Mouse (Mus musculus) CH12.LX (cell line): ENCODE measurements at regions not wholly inside any gene's neighbourhood (a gene's known extent, or its start where the extent isn't known, plus 50 kb on each side); places are given as distances from the start of the nearest gene placed in this dataset.

Source experiments
- DNase-seq: peaks from one replicate; pipeline ENCODE4 v3.0.0-alpha.2; 2013; ENCODE audit errors: extremely low read depth
- H3K27ac ChIP-seq: 2 replicates; pipeline ENCODE4 v1.5.1; 2012; ENCODE audit warnings: low read depth, mild to moderate bottlenecking, control low read depth, moderate library complexity; ENCODE audit not compliant: insufficient read depth
- H3K27me3 ChIP-seq: replicated peaks from 2 replicates; pipeline ENCODE3; 2012; ENCODE audit warnings: inconsistent platforms
- H3K36me3 ChIP-seq, 2 experiments: replicated peaks in 1 of 2; 2 replicates each; pipeline versions ENCODE3 to v1.6.1; 2012; ENCODE audit warnings: inconsistent platforms in 1 of 2, low read length in 1 of 2, mild to moderate bottlenecking in 1 of 2, mixed read lengths in 1 of 2, moderate library complexity in 1 of 2; ENCODE audit not compliant: control insufficient read depth in 1 of 2, insufficient read depth in 1 of 2
- H3K4me1 ChIP-seq, 2 experiments: 2 replicates each; pipeline ENCODE4 v1.6.1; 2012; ENCODE audit warnings: inconsistent platforms in 1 of 2, moderate library complexity in 1 of 2; ENCODE audit not compliant: insufficient read depth in 2 of 2, control insufficient read depth in 1 of 2
- H3K4me2 ChIP-seq: 2 replicates; pipeline ENCODE4 v1.6.1; 2012; ENCODE audit warnings: low read depth, mild to moderate bottlenecking, control low read depth; ENCODE audit not compliant: poor library complexity, insufficient read depth, severe bottlenecking
- H3K4me3 ChIP-seq, 3 experiments: fragments of 150-350 bp in 1 of 3; sonication (generic) in 1 of 3; replicated peaks in 1 of 3; 2 replicates each; pipeline versions ENCODE3 to v1.5.1; 2011 to 2012; ENCODE audit warnings: low read depth in 2 of 3, low read length in 2 of 3, mild to moderate bottlenecking in 2 of 3, moderate library complexity in 2 of 3, control low read depth in 1 of 3, improper control_type of control experiment in 1 of 3, inconsistent platforms in 1 of 3, mixed read lengths in 1 of 3; ENCODE audit not compliant: poor library complexity in 1 of 3
- H3K79me2 ChIP-seq: replicated peaks from 2 replicates; pipeline ENCODE4 v1.6.1; 2012; ENCODE audit warnings: mild to moderate bottlenecking, moderate library complexity; ENCODE audit not compliant: control insufficient read depth, poor library complexity, insufficient read depth, severe bottlenecking; ENCODE audit errors: extremely low read depth
- H3K9ac ChIP-seq: 2 replicates; pipeline ENCODE4 v1.6.1; 2012; ENCODE audit warnings: low read depth, mild to moderate bottlenecking, control low read depth, moderate library complexity; ENCODE audit not compliant: insufficient read depth
- H3K9me3 ChIP-seq: replicated peaks from 2 replicates; pipeline ENCODE3; 2012; ENCODE audit warnings: low read length, inconsistent platforms, mixed read lengths
- CHD1 ChIP-seq: IDR thresholded peaks from 2 replicates; pipeline ENCODE4 v1.6.1; 2012; ENCODE audit warnings: low read depth, low read length, improper control_type of control experiment, inconsistent platforms
- CTCF ChIP-seq, 2 experiments: IDR thresholded peaks in 1 of 2; conservative IDR thresholded peaks in 1 of 2; 2 replicates each; pipeline ENCODE4 v1.5.1; 2011 to 2012; ENCODE audit warnings: low read depth in 2 of 2, low read length in 2 of 2, improper control_type of control experiment in 1 of 2, inconsistent platforms in 1 of 2, mild to moderate bottlenecking in 1 of 2, moderate library complexity in 1 of 2
- ELF1 ChIP-seq: IDR thresholded peaks from 2 replicates; pipeline ENCODE4 v1.6.1; 2014; ENCODE audit warnings: low read depth, mild to moderate bottlenecking, inconsistent platforms, low read length, improper control_type of control experiment
- ETS1 ChIP-seq: conservative IDR thresholded peaks from 2 replicates; pipeline ENCODE4 v1.6.1; 2012; ENCODE audit warnings: low read depth, mild to moderate bottlenecking, inconsistent platforms, low read length, improper control_type of control experiment, moderate library complexity
- HCFC1 ChIP-seq: IDR thresholded peaks from 2 replicates; pipeline ENCODE4 v1.6.1; 2012; ENCODE audit warnings: low read depth, mild to moderate bottlenecking, inconsistent platforms, low read length, improper control_type of control experiment
- IRF4 ChIP-seq: IDR thresholded peaks from 2 replicates; pipeline ENCODE4 v1.6.1; 2014; ENCODE audit warnings: low read depth, mild to moderate bottlenecking, inconsistent platforms, low read length, improper control_type of control experiment
- JUND ChIP-seq: conservative IDR thresholded peaks from 2 replicates; pipeline ENCODE4 v1.6.1; 2011; ENCODE audit warnings: low read depth, low read length, improper control_type of control experiment
- KAT2A ChIP-seq: IDR thresholded peaks from 2 replicates; pipeline ENCODE4 v1.6.1; 2012; ENCODE audit warnings: low read length, improper control_type of control experiment, inconsistent platforms; ENCODE audit not compliant: insufficient replicate concordance
- MAFK ChIP-seq: IDR thresholded peaks from 2 replicates; pipeline ENCODE4 v1.6.1; 2011; ENCODE audit warnings: low read length, improper control_type of control experiment; ENCODE audit not compliant: insufficient replicate concordance
- MAX ChIP-seq: IDR thresholded peaks from 2 replicates; pipeline ENCODE4 v1.6.1; 2011; ENCODE audit warnings: low read length, improper control_type of control experiment
- MAZ ChIP-seq: IDR thresholded peaks from 2 replicates; pipeline ENCODE4 v1.6.1; 2012; ENCODE audit warnings: low read depth, mild to moderate bottlenecking, inconsistent platforms, low read length, improper control_type of control experiment, moderate library complexity
- MXI1 ChIP-seq: IDR thresholded peaks from 2 replicates; pipeline ENCODE4 v1.6.1; 2011; ENCODE audit warnings: mild to moderate bottlenecking, low read depth, low read length, improper control_type of control experiment
- MYC ChIP-seq: IDR thresholded peaks from 2 replicates; pipeline ENCODE4 v1.6.1; 2011; ENCODE audit warnings: low read depth, mild to moderate bottlenecking, improper control_type of control experiment, low read length
- NELFE ChIP-seq: IDR thresholded peaks from 2 replicates; pipeline ENCODE4 v1.6.1; 2011; ENCODE audit warnings: low read depth, low read length, improper control_type of control experiment
- NRF1 ChIP-seq: IDR thresholded peaks from 2 replicates; pipeline ENCODE4 v1.6.1; 2014; ENCODE audit warnings: low read depth, mild to moderate bottlenecking, inconsistent platforms, low read length, improper control_type of control experiment, moderate library complexity
- PAX5 ChIP-seq: IDR thresholded peaks from 2 replicates; pipeline ENCODE4 v1.6.1; 2012; ENCODE audit warnings: low read length, inconsistent platforms, mixed read lengths
- POLR2A ChIP-seq: IDR thresholded peaks from 2 replicates; pipeline ENCODE4 v1.6.1; 2011; ENCODE audit warnings: low read depth, mild to moderate bottlenecking, improper control_type of control experiment, low read length
- RAD21 ChIP-seq: IDR thresholded peaks from 2 replicates; pipeline ENCODE4 v1.6.1; 2011; ENCODE audit warnings: low read depth, mild to moderate bottlenecking, low read length, improper control_type of control experiment, moderate library complexity
- RCOR1 ChIP-seq: conservative IDR thresholded peaks from 2 replicates; pipeline ENCODE4 v1.6.1; 2012; ENCODE audit warnings: low read depth, mild to moderate bottlenecking, inconsistent platforms, low read length, improper control_type of control experiment
- SIN3A ChIP-seq: IDR thresholded peaks from 2 replicates; pipeline ENCODE4 v1.6.1; 2012; ENCODE audit warnings: low read length, improper control_type of control experiment, inconsistent platforms
- TBP ChIP-seq: conservative IDR thresholded peaks from 2 replicates; pipeline ENCODE4 v1.6.1; 2011; ENCODE audit warnings: low read depth, low read length, improper control_type of control experiment
- TCF12 ChIP-seq: IDR thresholded peaks from 2 replicates; pipeline ENCODE4 v1.6.1; 2014; ENCODE audit warnings: low read depth, mild to moderate bottlenecking, inconsistent platforms, low read length, improper control_type of control experiment
- UBTF ChIP-seq: IDR thresholded peaks from 2 replicates; pipeline ENCODE4 v1.6.1; 2012; ENCODE audit warnings: low read depth, mild to moderate bottlenecking, inconsistent platforms, low read length, improper control_type of control experiment, moderate library complexity
- USF2 ChIP-seq: conservative IDR thresholded peaks from 2 replicates; pipeline ENCODE4 v1.6.1; 2011; ENCODE audit warnings: low read depth, low read length, improper control_type of control experiment
- ZKSCAN1 ChIP-seq: IDR thresholded peaks from 2 replicates; pipeline ENCODE4 v1.6.1; 2012; ENCODE audit warnings: low read depth, inconsistent platforms, low read length, improper control_type of control experiment, borderline replicate concordance
- ZMIZ1 ChIP-seq: IDR thresholded peaks from 2 replicates; pipeline ENCODE4 v1.6.1; 2012; ENCODE audit warnings: low read depth, mild to moderate bottlenecking, inconsistent platforms, low read length, improper control_type of control experiment
- dilution Hi-C: fragments of 300-500 bp; cut with MboI; formaldehyde crosslinking; loops from 2 replicates; pipeline ENCODE4 v1.14.3; 2020; ENCODE audit warnings: low sequenced_read_pairs; ENCODE audit not compliant: extremely low pct_unique_long_range_greater_than_20kb, extremely low pct_ligation_motif_present
- in situ Hi-C: fragments of 300-500 bp; cut with MboI; formaldehyde crosslinking; loops from 3 replicates; pipeline ENCODE4 v1.14.3; 2019; ENCODE audit warnings: low sequenced_read_pairs, low pct_ligation_motif_present, low pct_unique_long_range_greater_than_20kb, mixed read lengths

- H3K9me3 ChIP-seq, result peaks cover 8% of the 10 kb centered on the region
- H3K36me3 ChIP-seq, result no peaks in the 10 kb centered on the region
- peaks cover 35% of the 10 kb centered on the region for H3K27me3 ChIP-seq
- H3K4me1 ChIP-seq, result no peaks in the 10 kb centered on the region
- no peak overlapping the region for H3K27ac ChIP-seq
- no peak for DNase-seq
- no peak overlapping the region for H3K4me3 ChIP-seq
- in situ Hi-C loops (no loop called here), dilution Hi-C loops (no loop called here)
- H3K9ac ChIP-seq, result no peak overlapping the region
- H3K4me2 ChIP-seq, result no peak overlapping the region
- H3K79me2 ChIP-seq, result no peaks in the 10 kb centered on the region
- TF ChIP-seq RCOR1 (no peak), PAX5 (no peak), MAFK (no peak), SIN3A (no peak), TCF12 (no peak), MAX (no peak), ELF1 (no peak), MYC (no peak), POLR2A (no peak), NRF1 (no peak), MAZ (no peak), ETS1 (no peak), KAT2A (no peak), CTCF (conservative IDR thresholded peaks at IDR 0.05 in 1 of 2, IDR thresholded peaks at IDR 0.05 in 1 of 2; ENCODE audit: low read depth in 2 of 2, low read length in 2 of 2) (no peak)
Measured at GRCm38 (mm10) chr13:69410359-69410758, 123.2 kb upstream of the Nsun2 start.

- dilution Hi-C loops, result no loop called here
Measured at GRCm38 (mm10) chr13:69414813-69415212, 118.7 kb upstream of the Nsun2 start.

More at GRCm38 (mm10) chr13:69414813-69415212, 118.7 kb upstream of the Nsun2 start:
- Histone ChIP-seq H3K79me2 (no peaks in the 10 kb centered on the region), H3K4me2 (no peak overlapping the region), H3K27me3 (peaks cover 10% of the 10 kb centered on the region)
- DNase-seq, result no peak
- in situ Hi-C loops, result no loop called here
- no peak for TF ChIP-seq TBP
- TF ChIP-seq HCFC1, result no peak
- TF ChIP-seq MXI1, result no peak
- no peak for TF ChIP-seq MAFK
- TF ChIP-seq POLR2A, result no peak
- TF ChIP-seq ETS1, result no peak
- no peak for TF ChIP-seq USF2
- TF ChIP-seq CTCF (conservative IDR thresholded peaks at IDR 0.05 in 1 of 2, IDR thresholded peaks at IDR 0.05 in 1 of 2; ENCODE audit: low read depth in 2 of 2, low read length in 2 of 2), result no peak
- TF ChIP-seq NELFE, result no peak
- no peak for TF ChIP-seq IRF4
- TF ChIP-seq ZMIZ1, result no peak
- TF ChIP-seq PAX5, result no peak
- no peak for TF ChIP-seq NRF1
- TF ChIP-seq ZKSCAN1, result no peak
- no peak for TF ChIP-seq JUND
- TF ChIP-seq CHD1, result no peak
- TF ChIP-seq KAT2A, result no peak
- no peak for TF ChIP-seq TCF12
- TF ChIP-seq RAD21, result no peak
- TF ChIP-seq UBTF, result no peak
- TF ChIP-seq, all 38 proteins: peak for 0
- Histone ChIP-seq H3K36me3 (peaks cover 0 to 2% of the 10 kb centered on the region in 2 experiments), H3K4me3 (no peak overlapping the region), H3K27ac (no peak overlapping the region), H3K4me1 (no peaks in the 10 kb centered on the region), H3K9ac (no peak overlapping the region), H3K9me3 (peaks cover 13% of the 10 kb centered on the region)
